Mouse (Mus musculus) erythroblast, embryonic 14.5 days (primary cell): ENCODE results near the gene Tmem94.

Experiments used
- GATA1 ChIP-seq: IDR thresholded peaks from 2 replicates; pipeline ENCODE4 v1.6.1; 2012; ENCODE audit warnings: low read length, inconsistent platforms, mixed read lengths
- TAL1 ChIP-seq: IDR thresholded peaks from 3 replicates; pipeline ENCODE4 v1.6.1; 2012; ENCODE audit warnings: low read length, inconsistent platforms, mixed read lengths

GRCm38 (mm10) chr11:115830550-115831325 is 65.5 kb downstream of the Tmem94 start:
- TF ChIP-seq GATA1 (no peak), TAL1 (no peak)
